Mouse (Mus musculus): ENCODE measurements around the gene Rpusd3.

- TF ChIP-seq CTCF (IDR thresholded peaks at IDR 0.05; ENCODE audit: insufficient read depth, low read length), result no peak
- TF ChIP-seq POLR2A (IDR thresholded peaks at IDR 0.05; ENCODE audit: borderline replicate concordance, extremely low read depth, low read depth, low read length), result no peak
Measured at GRCm38 (mm10) chr6:113404649-113405448, 14.3 kb downstream of the Rpusd3 start.
